Mouse (Mus musculus): ENCODE measurements around the gene Tmc3.

Gene Tmc3

DNA sequence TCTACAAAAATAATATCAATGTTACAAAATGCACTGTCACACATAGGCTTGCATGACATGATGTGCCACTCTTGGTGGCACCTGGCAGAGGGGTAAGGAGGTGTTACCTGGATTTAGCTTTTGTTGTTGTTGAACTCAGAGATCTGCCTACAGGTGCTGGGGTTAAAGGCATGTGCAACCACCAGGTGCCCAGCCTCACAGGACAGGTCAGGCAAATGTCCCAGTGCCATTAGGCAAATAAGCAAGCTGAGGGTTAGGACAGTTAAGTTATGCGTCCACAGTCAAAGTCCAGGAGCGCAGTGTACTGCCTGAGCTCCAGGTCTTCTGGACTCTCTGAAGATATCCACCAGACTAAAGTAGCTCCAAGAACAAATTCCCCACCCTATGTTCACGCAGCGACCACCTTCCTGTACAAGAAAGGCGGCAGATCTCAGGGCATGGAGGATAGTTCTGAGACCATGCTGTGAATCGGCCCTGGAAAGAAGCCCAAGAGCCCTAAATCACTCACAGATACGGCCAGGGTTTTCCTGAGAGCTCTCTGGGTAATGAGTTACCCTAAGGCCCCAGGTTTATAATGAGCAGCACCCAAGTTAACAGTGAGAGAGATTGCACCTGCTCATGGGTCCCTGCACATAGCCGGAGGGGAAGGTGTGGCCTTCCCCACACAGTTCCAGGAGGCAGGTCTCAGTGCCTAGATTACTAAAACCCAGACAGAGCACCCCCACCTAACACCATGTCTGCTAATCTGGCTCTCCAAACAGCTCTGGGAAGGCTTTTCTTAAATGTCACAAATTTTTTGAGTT, 53.3 kb downstream of the Tmc3 start:
- no peak for DNase-seq (ENCODE audit: low read depth)

- no peak for DNase-seq (ENCODE audit: low read depth)
These were observed 54.4 kb downstream of the Tmc3 start for GRCm38 (mm10) chr7:83639084-83639483.

GRCm38 (mm10) chr7:83640581-83640980, 55.9 kb downstream of the Tmc3 start:
- no peak for DNase-seq (ENCODE audit: low read depth)

DNA sequence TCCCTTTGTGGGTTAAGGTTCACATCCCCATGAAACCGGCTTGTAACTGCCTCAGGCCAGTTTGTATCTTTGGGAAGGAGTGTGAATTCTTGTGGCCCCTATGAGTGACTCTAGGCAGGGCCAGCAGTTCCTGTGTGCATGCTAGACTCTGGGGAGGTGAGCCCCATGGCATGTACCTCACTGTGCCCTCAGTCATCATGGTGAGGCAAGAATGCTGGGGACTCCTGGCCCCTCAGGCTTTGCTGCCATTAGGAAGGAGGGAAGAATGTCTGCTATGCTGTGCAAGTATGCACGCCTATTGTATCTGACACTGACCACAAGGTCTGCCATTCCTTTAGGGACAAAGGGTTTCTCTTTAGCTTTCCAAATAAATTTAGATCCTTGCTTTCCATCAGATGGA, 56.4 kb downstream of the Tmc3 start:
- no peak for DNase-seq (ENCODE audit: low read depth)

DNA sequence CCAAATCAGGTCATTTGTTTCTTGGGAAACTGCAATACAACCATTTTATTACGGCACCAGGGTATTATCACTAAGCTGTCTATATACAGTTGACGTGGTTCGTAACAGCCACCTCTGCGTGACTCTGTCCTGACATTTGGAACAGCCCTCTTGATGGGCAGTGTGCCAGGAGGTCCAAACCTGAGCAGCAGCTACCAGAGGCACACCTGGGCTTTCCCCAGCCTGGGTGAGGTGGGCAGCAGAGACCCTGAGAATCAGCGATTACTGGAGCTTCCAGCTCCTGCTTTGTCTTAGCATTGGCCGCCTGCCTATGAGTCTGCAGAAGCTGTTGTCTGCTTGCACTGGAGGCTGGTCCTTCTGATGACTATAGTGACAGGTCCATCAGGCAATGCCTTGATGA, 58.9 kb downstream of the Tmc3 start:
- DNase-seq (ENCODE audit: low read depth) = no peak

GRCm38 (mm10) chr7:83644761-83645160, 60.0 kb downstream of the Tmc3 start:
- DNase-seq (ENCODE audit: low read depth) = no peak

GRCm38 (mm10) chr7:83645476-83645875, 60.7 kb downstream of the Tmc3 start:
- no peak for DNase-seq (ENCODE audit: low read depth)

DNA sequence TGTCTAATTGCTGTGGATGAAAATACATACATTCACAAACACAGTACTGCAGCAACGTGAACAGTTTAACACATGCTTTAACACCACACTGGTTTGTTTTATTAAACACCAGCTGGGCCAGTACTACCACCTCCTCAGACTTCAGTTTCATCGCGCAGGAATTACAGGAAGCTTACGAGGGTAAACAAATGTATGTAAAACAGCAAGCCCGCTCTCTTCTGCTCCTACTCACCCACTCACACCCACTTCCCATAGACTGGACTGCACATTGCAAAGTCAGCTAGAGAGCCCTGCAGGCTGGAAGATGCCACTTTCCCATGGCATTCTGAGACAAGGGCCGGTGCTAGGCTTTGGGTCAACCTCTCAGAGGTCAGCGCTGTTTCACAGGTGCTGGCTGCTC, 64.1 kb downstream of the Tmc3 start:
- no peak for DNase-seq (ENCODE audit: low read depth)

- no peak for DNase-seq (ENCODE audit: low read depth)
These were observed 65.9 kb downstream of the Tmc3 start for GRCm38 (mm10) chr7:83650638-83651037.

GRCm38 (mm10) chr7:83652498-83652897, 67.8 kb downstream of the Tmc3 start:
- DNase-seq (ENCODE audit: low read depth) = no peak

- DNase-seq (ENCODE audit: low read depth) = no peak
These were observed 68.9 kb downstream of the Tmc3 start for GRCm38 (mm10) chr7:83653605-83654051.

GRCm38 (mm10) chr7:83654196-83654595, 69.5 kb downstream of the Tmc3 start:
- DNase-seq (ENCODE audit: low read depth) = no peak

DNA sequence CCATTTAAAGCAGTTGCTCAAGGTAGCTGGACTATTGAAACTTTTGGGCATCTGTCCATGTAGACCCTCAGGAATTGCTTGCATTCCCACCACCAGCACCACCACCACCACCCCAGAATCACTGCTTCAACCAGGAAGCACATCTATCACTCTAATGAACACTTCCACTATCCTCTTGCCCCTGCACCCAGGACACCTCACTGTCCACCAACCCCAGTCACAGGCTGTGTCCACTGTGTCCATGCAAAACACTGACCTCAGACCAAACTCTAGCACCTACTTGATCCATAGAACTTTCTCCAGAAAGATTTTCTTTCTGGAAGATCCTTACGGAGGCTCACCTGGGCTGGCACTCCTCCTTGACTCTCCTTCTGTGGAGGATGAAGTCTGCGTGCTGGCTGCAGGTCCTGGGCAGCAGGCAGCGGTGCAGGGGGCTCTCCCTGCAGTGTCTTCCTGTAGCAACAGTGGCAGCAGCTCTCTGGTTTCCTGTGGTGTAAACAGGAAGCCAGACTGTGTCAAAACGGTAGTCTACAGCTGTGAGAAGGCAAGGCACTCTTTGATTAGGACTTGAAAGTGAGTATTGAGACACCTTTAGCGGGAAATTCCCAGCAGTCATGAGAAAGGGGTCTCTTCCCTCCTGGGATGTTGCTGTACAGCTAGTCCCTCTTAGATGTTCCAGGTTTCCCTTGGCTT, 70.4 kb downstream of the Tmc3 start:
- DNase-seq (ENCODE audit: low read depth) = no peak

DNA sequence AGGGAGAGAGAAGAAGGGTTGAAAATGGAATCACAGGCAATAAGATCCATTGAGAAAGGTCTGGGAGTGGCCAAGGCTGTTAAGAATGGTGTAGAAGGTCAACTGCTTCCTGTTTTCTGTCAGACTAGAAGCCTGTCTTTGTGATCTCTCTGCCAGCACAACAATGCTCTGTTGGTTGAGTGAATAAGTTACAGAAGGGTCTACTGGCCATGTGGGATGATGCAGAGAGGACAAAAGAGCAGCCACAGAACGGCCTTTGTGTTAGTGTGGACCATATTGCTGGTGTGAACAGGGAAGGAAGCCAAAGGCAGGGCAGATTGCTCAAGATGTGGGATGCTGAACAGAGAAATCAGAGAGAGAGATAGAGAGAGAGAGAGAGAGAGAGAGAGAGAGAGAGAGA, 74.0 kb downstream of the Tmc3 start:
- no peak for DNase-seq (ENCODE audit: low read depth)

- no peak for DNase-seq (ENCODE audit: low read depth)
These were observed 74.7 kb downstream of the Tmc3 start for GRCm38 (mm10) chr7:83659159-83660065.

DNA sequence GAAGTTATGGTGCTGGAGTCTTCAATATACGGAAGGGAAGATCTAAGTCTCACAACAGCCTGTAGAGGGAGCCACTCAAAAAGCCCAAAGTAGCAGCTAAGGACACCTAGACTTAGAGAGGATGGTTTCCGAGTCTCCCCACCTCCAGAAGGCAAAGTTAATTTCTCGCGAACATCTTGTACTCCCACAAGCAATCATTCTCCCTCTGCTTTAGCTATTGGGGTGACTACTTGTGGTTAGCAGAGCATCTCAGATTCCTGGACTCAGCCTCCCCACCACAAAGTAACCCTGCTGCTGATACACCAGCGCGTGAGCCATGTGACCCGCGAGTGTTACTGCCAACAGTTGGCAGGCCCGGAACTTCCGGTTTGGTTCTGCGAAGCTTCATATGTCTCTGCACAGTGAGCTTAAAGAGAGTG, 75.6 kb downstream of the Tmc3 start:
- no peak for DNase-seq (ENCODE audit: low read depth)

DNA sequence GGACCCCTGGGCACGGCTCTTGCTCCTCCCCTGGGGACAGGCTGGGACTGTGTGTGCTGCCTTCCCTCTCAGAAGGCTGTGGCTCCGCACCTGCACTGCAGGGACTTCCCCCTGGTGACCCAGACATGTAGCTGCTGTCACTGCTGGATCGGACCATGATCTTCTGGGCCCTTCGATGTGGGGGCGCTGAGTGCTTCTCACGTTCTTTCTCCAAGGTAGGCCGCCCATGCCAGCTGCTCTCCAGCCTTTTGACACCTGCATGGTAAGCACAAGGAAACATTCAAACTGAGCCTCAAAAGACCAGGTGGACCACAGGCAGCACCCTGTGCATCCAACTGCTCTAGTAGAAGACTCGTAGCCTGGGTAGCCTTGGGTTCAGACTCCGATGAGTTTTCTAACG, 76.3 kb downstream of the Tmc3 start:
- DNase-seq (ENCODE audit: low read depth) = no peak

DNA sequence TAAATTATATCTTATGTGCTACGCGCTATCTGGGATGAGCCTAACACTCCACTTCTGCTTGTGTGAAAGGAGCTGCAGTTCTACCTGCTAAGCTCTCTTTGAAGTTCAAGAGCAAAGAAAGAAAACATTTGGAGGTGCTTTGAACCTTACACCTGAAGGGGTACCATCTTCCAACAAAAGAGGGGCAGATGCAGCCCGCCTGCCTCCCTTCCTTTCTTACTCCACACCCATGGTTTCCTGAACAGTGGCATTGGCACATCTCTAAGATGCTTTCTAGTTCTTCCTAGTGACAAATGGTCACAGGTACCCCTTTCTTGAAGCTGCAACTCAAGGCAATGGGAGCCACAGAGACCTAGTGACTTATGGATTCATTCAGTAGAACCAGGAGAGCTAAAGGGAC, 77.0 kb downstream of the Tmc3 start:
- DNase-seq (ENCODE audit: low read depth) = no peak

GRCm38 (mm10) chr7:83662711-83663375, 78.1 kb downstream of the Tmc3 start:
- no peak for DNase-seq (ENCODE audit: low read depth)

DNA sequence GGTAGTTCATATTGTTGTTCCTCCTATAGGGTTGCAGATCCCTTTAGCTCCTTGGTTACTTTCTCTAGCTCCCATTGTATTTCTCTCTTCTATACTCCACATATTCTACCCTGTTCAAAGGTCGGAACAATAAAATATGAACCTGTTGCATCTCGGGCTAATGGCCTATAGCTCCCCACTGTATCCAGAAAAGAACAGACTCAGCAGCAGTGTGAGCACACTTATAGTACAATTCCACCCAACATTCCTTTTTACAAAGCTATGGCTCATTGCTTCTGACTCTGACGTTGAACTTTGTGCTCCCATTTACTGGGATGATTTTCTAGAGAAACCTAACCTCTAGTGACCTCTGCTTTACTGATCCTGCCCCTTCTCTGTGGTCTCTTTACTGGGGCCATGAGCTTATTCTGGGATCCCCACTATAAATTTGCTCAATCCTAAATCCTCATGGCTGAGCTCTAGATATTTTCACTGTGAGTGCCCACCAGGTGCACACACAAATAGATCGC, 81.4 kb downstream of the Tmc3 start:
- DNase-seq (ENCODE audit: low read depth) = no peak

GRCm38 (mm10) chr7:83667936-83668645, 83.4 kb downstream of the Tmc3 start:
- DNase-seq (ENCODE audit: low read depth) = no peak
